Mouse (Mus musculus): ENCODE results near the gene Fuz. TPM values are rescaled to one million over a fixed set of nuclear protein-coding genes. Genes with fewer than 3 reads are reported as not detected.

Fuz gene
- polyA plus RNA-seq, 1 experiment from 2014 or later, result 13.6 TPM

DNA sequence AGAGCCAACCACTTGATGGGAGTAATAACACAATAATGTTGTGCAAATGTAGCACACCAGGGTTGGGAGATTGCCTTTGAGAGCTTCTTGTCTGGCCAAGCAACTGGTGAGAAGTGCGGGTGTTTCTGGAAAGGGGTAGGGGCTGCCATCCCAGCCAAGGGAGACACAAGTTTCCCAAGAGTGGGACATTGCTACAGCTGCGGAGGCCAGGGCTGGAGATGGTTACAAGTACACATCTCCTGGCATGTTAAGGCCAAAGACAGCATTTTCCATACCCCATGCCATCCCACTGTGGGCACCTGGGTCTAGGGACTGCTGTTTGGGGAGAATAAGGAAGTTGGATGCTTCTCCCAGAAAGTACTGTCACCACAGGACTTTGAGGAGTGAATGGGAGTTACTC, 42.8 kb upstream of the Fuz start:
- Histone ChIP-seq H3K4me2 (peak overlapping the region; percentile 87), H3K4me3 (peak overlapping the region; percentile 55; the same call in 1 of the 2 replicates), H3K27ac (replicated peaks) (no peak overlapping the region), H3K36me3 (peaks cover 21% of the 10 kb centered on the region), H3K4me1 (peaks cover 67% of the 10 kb centered on the region), H3K9ac (0 out of 2 replicates have a peak overlapping the region, but pooled peaks have one; percentile 24), H3K27me3 (replicated peaks) (no peaks in the 10 kb centered on the region), H3K9me3 (no peaks in the 10 kb centered on the region)
- 93% methylated on average over 2 of the region's 2 CpGs for WGBS
- ATAC-seq (ENCODE audit: extremely low read depth, insufficient number of reproducible peaks, low FRiP score, low TSS enrichment), result no peak

DNA sequence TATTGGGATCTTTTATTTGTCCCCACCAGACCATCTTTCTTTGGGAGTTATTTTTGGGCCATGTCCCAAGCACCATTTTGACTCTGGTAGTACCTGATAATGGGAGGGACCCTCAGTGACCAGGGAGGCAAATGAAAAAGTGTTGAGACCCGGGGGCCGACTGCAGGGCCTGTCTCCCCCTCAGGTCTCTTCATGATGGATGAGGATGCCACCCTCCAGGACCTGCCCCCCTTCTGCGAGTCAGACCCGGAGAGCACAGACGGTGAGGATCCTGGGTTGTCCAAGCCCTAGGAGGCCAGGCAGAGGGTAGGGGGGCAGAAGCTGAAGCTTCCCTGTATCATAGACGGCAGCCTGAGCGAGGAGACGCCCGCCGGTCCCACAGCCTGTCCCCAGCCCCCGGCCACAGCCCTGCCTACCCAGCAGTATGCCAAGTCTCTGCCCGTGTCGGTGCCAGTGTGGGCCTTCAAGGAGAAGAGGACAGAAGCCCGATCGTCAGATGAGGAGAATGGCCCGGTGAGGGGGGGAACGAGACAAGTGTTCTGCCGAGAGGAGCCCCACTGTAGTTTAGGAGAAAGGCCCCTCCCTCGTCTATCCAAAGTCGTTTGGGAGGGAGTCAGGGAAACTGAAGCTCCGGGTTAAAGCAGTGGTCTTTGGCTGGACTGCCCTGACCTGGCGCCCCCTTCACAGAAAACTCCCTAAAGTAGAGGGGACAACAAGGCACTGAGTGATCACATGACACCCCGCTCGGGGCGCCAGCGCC, 42.1 kb upstream of the Fuz start:
- peak overlapping the region; percentile 55 for H3K4me3 ChIP-seq
- peak overlapping the region; percentile 98 for H3K27ac ChIP-seq (replicated peaks)
- H3K4me1 ChIP-seq, result peaks cover 72% of the 10 kb centered on the region
- WGBS, result 23% methylated on average over 26 of the region's 26 CpGs
- peaks cover 21% of the 10 kb centered on the region for H3K36me3 ChIP-seq
- H3K9ac ChIP-seq, result peak overlapping the region; percentile 89
- H3K4me2 ChIP-seq, result peak overlapping the region; percentile 87
- ATAC-seq (ENCODE audit: extremely low read depth, insufficient number of reproducible peaks, low FRiP score, low TSS enrichment), result no peak
- H3K27me3 ChIP-seq (replicated peaks), result no peaks in the 10 kb centered on the region
- H3K9me3 ChIP-seq, result no peaks in the 10 kb centered on the region

DNA sequence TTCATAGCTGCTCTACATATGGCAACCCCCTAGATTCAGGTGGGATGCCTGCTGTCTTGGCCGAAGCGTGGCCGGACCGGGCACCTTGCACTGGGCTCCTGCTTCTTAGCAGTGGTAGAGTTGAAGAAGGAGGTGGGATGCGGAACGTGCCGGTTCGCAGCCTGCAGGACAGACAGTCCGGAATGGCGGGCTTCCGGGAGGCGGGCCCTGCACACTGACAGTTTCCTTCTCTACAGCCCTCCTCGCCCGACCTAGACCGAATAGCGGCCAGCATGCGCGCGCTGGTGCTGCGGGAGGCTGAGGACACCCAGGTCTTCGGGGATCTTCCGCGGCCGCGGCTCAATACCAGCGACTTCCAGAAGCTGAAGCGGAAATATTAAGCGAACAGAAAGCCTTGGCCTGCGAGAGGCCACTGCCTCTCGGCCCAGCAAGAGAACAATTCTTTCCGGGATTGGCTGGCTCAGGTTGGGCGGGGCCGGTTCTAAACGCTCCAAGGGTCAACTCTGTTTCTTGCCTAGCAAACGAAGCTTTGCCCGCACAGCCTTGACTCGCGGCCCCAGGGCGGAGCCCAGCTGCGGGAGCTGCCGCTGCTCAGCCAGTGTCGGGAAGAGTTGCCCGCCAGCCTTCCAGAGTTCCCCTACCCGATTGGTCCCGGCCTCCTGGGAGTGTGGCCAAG, 41.4 kb upstream of the Fuz start:
- peaks cover 72% of the 10 kb centered on the region for H3K4me1 ChIP-seq
- H3K4me2 ChIP-seq, result peak overlapping the region; percentile 87
- WGBS, result 4% methylated on average over 45 of the region's 45 CpGs
- peak overlapping the region; percentile 55 for H3K4me3 ChIP-seq
- peak overlapping the region; percentile 89 for H3K9ac ChIP-seq
- H3K27ac ChIP-seq (replicated peaks), result peak overlapping the region; percentile 98
- H3K9me3 ChIP-seq, result no peaks in the 10 kb centered on the region
- peak; percentile 51 for ATAC-seq (ENCODE audit: extremely low read depth, insufficient number of reproducible peaks, low FRiP score, low TSS enrichment)
- H3K36me3 ChIP-seq, result peaks cover 25% of the 10 kb centered on the region
- H3K27me3 ChIP-seq (replicated peaks), result no peaks in the 10 kb centered on the region

- 40% methylated on average over 10 of the region's 10 CpGs for WGBS
- peak overlapping the region; percentile 98 for H3K27ac ChIP-seq (replicated peaks)
- peaks cover 72% of the 10 kb centered on the region for H3K4me1 ChIP-seq
- H3K9ac ChIP-seq, result peak overlapping the region; percentile 89
- H3K27me3 ChIP-seq (replicated peaks), result no peaks in the 10 kb centered on the region
- H3K4me2 ChIP-seq, result peak overlapping the region; percentile 87
- peak overlapping the region; percentile 55 for H3K4me3 ChIP-seq
- H3K9me3 ChIP-seq, result no peaks in the 10 kb centered on the region
- ATAC-seq (ENCODE audit: extremely low read depth, insufficient number of reproducible peaks, low FRiP score, low TSS enrichment), result no peak
- peaks cover 30% of the 10 kb centered on the region for H3K36me3 ChIP-seq
These were observed 40.8 kb upstream of the Fuz start for GRCm38 (mm10) chr7:44855036-44855435.

GRCm38 (mm10) chr7:44856265-44856916, 39.5 kb upstream of the Fuz start:
- 58% methylated on average over 9 of the region's 9 CpGs for WGBS
- Histone ChIP-seq H3K36me3 (peaks cover 35% of the 10 kb centered on the region), H3K4me1 (peaks cover 74% of the 10 kb centered on the region), H3K9me3 (no peaks in the 10 kb centered on the region), H3K4me3 (peak overlapping the region; percentile 88), H3K27me3 (replicated peaks) (no peaks in the 10 kb centered on the region), H3K9ac (peak overlapping the region; percentile 94), H3K4me2 (peak overlapping the region; percentile 87), H3K27ac (replicated peaks) (peak overlapping the region; percentile 93)
- no peak for ATAC-seq (ENCODE audit: extremely low read depth, insufficient number of reproducible peaks, low FRiP score, low TSS enrichment)

GRCm38 (mm10) chr7:44857042-44857552, 38.8 kb upstream of the Fuz start, which contains the start of gene Pnkp:
Gene Pnkp, plus strand, starts transcription at chr7:44857139.
- no peaks in the 10 kb centered on the region for H3K27me3 ChIP-seq (replicated peaks)
- no peaks in the 10 kb centered on the region for H3K9me3 ChIP-seq
- under 1% methylated on average over 32 of the region's 32 CpGs for WGBS
- ATAC-seq (ENCODE audit: extremely low read depth, insufficient number of reproducible peaks, low FRiP score, low TSS enrichment), result peak; percentile 5; the same call in 1 of the 2 replicates
- H3K36me3 ChIP-seq, result peaks cover 35% of the 10 kb centered on the region
- peak within 1 kb of the TSS; percentile 88 for H3K4me3 ChIP-seq
- peaks cover 69% of the 10 kb centered on the region for H3K4me1 ChIP-seq
- H3K27ac ChIP-seq (replicated peaks), result peak within 1 kb of the TSS; percentile 93
- peak within 1 kb of the TSS; percentile 87 for H3K4me2 ChIP-seq
- H3K9ac ChIP-seq, result peak within 1 kb of the TSS; percentile 94

DNA sequence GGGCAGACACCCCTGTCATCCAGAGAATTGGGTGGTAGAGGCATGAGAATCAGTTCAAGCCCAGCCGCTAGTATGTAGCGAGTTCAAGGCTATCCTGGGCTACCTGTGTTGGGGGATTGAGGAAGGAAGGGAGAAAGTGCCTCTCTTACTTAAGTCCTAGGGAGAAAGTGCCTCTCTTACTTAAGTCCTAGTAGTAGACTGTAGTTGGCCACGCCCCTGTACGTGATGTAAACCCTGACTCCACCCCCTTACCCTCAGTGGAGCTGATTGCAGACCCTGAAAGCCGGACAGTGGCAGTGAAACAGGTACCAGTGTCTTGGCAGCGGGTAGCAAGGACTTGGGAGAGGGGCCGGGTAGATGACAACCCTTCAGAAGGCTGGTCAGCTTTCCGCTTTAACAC, 38.0 kb upstream of the Fuz start:
- Histone ChIP-seq H3K36me3 (peaks cover 35% of the 10 kb centered on the region), H3K9me3 (no peaks in the 10 kb centered on the region), H3K27me3 (replicated peaks) (no peaks in the 10 kb centered on the region), H3K9ac (peak overlapping the region; percentile 94), H3K27ac (replicated peaks) (peak overlapping the region; percentile 93), H3K4me2 (peak overlapping the region; percentile 87), H3K4me3 (peak overlapping the region; percentile 88), H3K4me1 (peaks cover 62% of the 10 kb centered on the region)
- WGBS, result 25% methylated on average over 8 of the region's 8 CpGs
- ATAC-seq (ENCODE audit: extremely low read depth, insufficient number of reproducible peaks, low FRiP score, low TSS enrichment), result no peak

DNA sequence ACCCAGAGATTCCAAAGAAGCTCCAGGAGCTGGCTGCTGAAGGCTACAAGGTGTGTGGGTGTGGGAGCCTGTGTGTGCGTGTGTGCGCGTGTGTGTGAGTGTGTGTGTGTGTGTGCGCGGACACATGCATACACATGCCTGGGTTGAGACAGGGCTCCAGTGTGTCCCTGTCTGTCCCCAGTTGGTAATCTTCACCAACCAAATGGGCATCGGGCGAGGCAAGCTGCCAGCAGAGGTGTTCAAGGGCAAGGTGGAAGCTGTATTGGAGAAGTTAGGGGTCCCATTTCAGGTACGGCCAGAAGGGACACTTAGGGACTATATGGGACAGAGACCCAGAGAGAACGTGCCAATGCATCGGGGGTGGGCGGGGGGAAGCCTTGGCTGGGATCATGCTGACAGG, 36.0 kb upstream of the Fuz start:
- no peaks in the 10 kb centered on the region for H3K27me3 ChIP-seq (replicated peaks)
- no peaks in the 10 kb centered on the region for H3K9me3 ChIP-seq
- peak overlapping the region; percentile 7; the same call in 1 of the 2 replicates for H3K9ac ChIP-seq
- WGBS, result 91% methylated on average over 11 of the region's 11 CpGs
- no peak overlapping the region for H3K4me2 ChIP-seq
- ATAC-seq (ENCODE audit: extremely low read depth, insufficient number of reproducible peaks, low FRiP score, low TSS enrichment), result no peak
- H3K27ac ChIP-seq (replicated peaks), result no peak overlapping the region
- peaks cover 51% of the 10 kb centered on the region for H3K36me3 ChIP-seq
- no peak overlapping the region for H3K4me3 ChIP-seq
- H3K4me1 ChIP-seq, result peaks cover 56% of the 10 kb centered on the region

DNA sequence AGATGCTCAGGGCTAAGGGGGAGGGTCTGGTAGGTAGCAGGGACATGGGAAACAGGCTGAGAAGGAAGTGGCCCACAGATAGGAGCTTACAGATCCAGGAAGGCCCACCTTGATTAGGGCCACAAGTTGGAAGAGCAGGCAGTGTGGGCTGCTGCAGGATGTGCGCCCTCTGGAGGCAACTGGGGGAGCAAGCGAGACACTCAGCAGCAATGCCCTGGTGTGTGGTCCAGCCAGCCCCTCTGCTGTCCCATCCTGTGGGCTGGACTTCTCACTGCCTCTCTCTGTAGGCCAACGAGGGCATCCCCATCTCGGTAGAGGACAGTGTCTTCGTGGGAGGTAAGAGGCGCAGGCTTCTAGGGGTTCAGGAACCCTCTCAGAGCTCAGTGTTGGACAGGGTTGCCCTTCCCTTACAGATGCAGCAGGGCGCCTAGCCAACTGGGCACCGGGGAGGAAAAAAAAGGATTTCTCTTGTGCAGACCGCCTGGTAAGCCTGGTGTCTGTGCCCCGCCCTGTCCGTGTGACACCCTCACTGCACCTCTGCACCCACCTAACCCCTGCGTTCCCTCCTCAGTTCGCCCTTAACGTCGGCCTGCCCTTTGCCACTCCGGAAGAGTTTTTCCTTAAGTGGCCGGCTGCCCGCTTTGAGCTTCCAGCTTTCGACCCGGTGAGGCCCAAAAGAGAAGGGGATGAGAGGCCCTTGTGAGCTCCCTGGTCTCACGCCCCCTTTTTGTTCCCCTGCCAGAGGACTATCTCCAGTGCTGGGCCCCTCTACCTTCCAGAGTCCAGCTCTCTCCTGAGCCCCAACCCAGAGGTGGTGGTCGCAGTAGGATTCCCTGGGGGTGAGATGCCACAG, 35.1 kb upstream of the Fuz start:
- WGBS, result 57% methylated on average over 22 of the region's 22 CpGs
- Histone ChIP-seq H3K9me3 (no peaks in the 10 kb centered on the region), H3K27ac (replicated peaks) (peak overlapping the region; percentile 20; the same call in 1 of the 2 replicates), H3K27me3 (replicated peaks) (no peaks in the 10 kb centered on the region), H3K36me3 (peaks cover 59% of the 10 kb centered on the region), H3K4me2 (no peak overlapping the region), H3K9ac (peak overlapping the region; percentile 44; the same call in 1 of the 2 replicates), H3K4me3 (peak overlapping the region; percentile 6; the same call in 1 of the 2 replicates), H3K4me1 (peaks cover 56% of the 10 kb centered on the region)
- ATAC-seq (ENCODE audit: extremely low read depth, insufficient number of reproducible peaks, low FRiP score, low TSS enrichment), result no peak

DNA sequence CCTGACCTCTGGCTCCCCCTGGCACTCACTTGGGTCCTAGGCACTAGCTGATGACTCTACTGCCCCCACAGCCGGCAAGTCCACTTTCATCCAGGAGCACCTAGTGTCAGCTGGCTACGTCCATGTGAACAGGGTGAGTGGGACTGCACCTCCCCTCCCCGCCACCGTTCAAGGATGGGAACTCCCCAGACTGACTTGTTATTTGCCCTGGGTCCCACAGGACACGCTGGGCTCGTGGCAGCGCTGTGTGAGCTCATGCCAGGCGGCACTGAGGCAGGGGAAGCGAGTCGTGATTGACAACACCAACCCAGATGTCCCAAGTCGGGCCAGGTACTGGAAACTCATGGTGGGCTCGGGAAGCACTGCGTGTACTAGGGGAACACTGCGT, 34.5 kb upstream of the Fuz start:
- Histone ChIP-seq H3K4me2 (no peak overlapping the region), H3K4me1 (peaks cover 56% of the 10 kb centered on the region), H3K27me3 (replicated peaks) (no peaks in the 10 kb centered on the region), H3K4me3 (no peak overlapping the region), H3K36me3 (peaks cover 59% of the 10 kb centered on the region), H3K27ac (replicated peaks) (0 out of 2 replicates have a peak overlapping the region, but pooled peaks have one; percentile 20), H3K9ac (no peak overlapping the region), H3K9me3 (no peaks in the 10 kb centered on the region)
- 82% methylated on average over 14 of the region's 14 CpGs for WGBS
- ATAC-seq (ENCODE audit: extremely low read depth, insufficient number of reproducible peaks, low FRiP score, low TSS enrichment), result no peak

All from heart, embryonic 13.5 days (tissue).